Mouse (Mus musculus) kidney, postnatal 0 days (tissue): ENCODE measurements at regions not wholly inside any gene's neighbourhood (a gene's known extent, or its start where the extent isn't known, plus 50 kb on each side); places are given as distances from the start of the nearest gene placed in this dataset.

Source experiments
- ATAC-seq: fragments of 200-750 bp; cut with Nextera tagmentation; replicated peaks from 2 replicates; pipeline ENCODE4 v1.8.0; 2017; ENCODE audit warnings: low read depth, moderate number of reproducible peaks, moderate TSS enrichment, moderate library complexity; ENCODE audit not compliant: low FRiP score
- DNase-seq: peaks from one replicate; pipeline ENCODE4 v3.0.0-alpha.2; 2016; ENCODE audit warnings: low spot score
- H3K27ac ChIP-seq: fragments of 300-500 bp; sonication (generic); 2 replicates; pipeline ENCODE4 v1.5.1; 2014; ENCODE audit warnings: mild to moderate bottlenecking
- H3K27me3 ChIP-seq: fragments of 300-500 bp; sonication (generic); 2 replicates; pipeline ENCODE4 v1.6.1; 2014; ENCODE audit warnings: low read length, mixed read lengths; ENCODE audit not compliant: insufficient read depth
- H3K36me3 ChIP-seq: fragments of 300-500 bp; sonication (generic); 2 replicates; pipeline ENCODE4 v1.6.1; 2014; ENCODE audit warnings: low read length, mixed read lengths; ENCODE audit not compliant: insufficient read depth
- H3K4me1 ChIP-seq: fragments of 300-500 bp; sonication (generic); replicated peaks from 2 replicates; pipeline ENCODE4 v1.6.1; 2014; ENCODE audit warnings: antibody characterized with exemption, low read length, mixed read lengths; ENCODE audit not compliant: insufficient read depth
- H3K4me2 ChIP-seq: fragments of 300-500 bp; sonication (generic); 2 replicates; pipeline ENCODE4 v1.6.1; 2014; ENCODE audit warnings: mild to moderate bottlenecking, low read length, moderate library complexity, mixed read lengths
- H3K4me3 ChIP-seq: fragments of 300-500 bp; sonication (generic); replicated peaks from 2 replicates; pipeline ENCODE4 v1.5.1; 2014; ENCODE audit warnings: low read depth, low read length
- H3K9ac ChIP-seq: fragments of 300-500 bp; sonication (generic); 2 replicates; pipeline ENCODE4 v1.6.1; 2014; ENCODE audit warnings: low read depth, low read length
- H3K9me3 ChIP-seq: fragments of 300-500 bp; sonication (generic); replicated peaks from 2 replicates; pipeline ENCODE4 v1.6.1; 2016; ENCODE audit warnings: low read length, inconsistent platforms, mixed read lengths
- CTCF ChIP-seq: IDR thresholded peaks from 2 replicates; pipeline ENCODE4 v1.5.1; 2016; ENCODE audit warnings: antibody characterized with exemption, low read depth, mild to moderate bottlenecking, moderate library complexity
- WGBS: fragments of 180-500 bp; shearing (Covaris S2); extraction: QIAGEN DNeasy Blood & Tissue Kit; methylation state at CpG from one replicate; pipeline ENCODE4 v1.1.7; 2014; 5-methylcytosine and 5-hydroxymethylcytosine counted together

DNA sequence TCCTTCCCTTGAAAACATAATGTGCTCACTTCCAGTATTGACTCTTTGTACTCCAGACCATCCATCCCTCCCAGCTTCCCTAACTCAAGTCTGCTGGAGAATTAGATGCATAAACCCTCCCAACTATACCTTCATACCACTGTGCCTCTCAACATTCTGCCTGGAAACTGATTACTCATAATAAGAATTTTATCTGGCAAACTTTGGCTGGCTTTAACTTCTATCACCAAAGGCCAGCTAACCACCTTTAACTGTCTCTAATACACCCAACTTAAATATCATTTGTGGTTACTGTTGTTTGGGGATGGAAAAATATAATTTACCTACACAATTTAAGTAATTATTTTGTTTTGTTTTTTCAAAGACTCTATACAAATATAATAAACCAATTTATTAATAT, 54.0 kb upstream of the Mbnl1 start:
- H3K4me1 ChIP-seq = no peaks in the 10 kb centered on the region
- H3K9me3 ChIP-seq = no peaks in the 10 kb centered on the region
- no peaks in the 10 kb centered on the region for H3K27me3 ChIP-seq
- no peak overlapping the region for H3K9ac ChIP-seq
- H3K36me3 ChIP-seq = no peaks in the 10 kb centered on the region
- H3K4me2 ChIP-seq = no peak overlapping the region
- H3K27ac ChIP-seq = no peak overlapping the region
- DNase-seq (no peak), ATAC-seq (no peak)
- TF ChIP-seq CTCF = no peak
- no peak overlapping the region for H3K4me3 ChIP-seq

DNA sequence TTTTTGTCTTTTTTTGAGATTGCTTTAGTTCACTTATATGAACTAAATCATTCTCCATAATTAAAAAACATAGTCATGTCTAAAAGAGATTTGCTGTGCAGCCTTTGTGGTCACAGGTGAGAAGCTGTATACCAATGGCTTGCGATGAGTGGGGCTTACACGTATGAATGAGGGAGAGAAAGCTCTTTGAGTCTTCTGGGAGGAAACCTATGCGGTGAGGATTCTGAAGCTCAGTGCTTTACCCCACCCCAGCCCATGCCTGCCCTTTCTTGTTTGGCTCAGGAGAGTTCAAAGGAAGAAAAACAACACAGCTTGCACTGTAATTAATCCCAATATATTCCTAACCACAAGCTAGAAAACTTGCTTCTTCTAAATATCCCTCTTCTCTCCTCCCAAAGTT, 53.4 kb upstream of the Mbnl1 start:
- H3K4me1 ChIP-seq = no peaks in the 10 kb centered on the region
- no peak overlapping the region for H3K4me2 ChIP-seq
- no peak for ATAC-seq
- no peaks in the 10 kb centered on the region for H3K36me3 ChIP-seq
- no peak for TF ChIP-seq CTCF
- no peak overlapping the region for H3K4me3 ChIP-seq
- H3K27ac ChIP-seq = no peak overlapping the region
- H3K9ac ChIP-seq = no peak overlapping the region
- 83% methylated on average over 3 of the region's 3 CpGs for WGBS
- no peaks in the 10 kb centered on the region for H3K9me3 ChIP-seq
- no peak for DNase-seq
- H3K27me3 ChIP-seq = no peaks in the 10 kb centered on the region
